Mouse (Mus musculus): ENCODE results near the gene Cnih1.

DNA sequence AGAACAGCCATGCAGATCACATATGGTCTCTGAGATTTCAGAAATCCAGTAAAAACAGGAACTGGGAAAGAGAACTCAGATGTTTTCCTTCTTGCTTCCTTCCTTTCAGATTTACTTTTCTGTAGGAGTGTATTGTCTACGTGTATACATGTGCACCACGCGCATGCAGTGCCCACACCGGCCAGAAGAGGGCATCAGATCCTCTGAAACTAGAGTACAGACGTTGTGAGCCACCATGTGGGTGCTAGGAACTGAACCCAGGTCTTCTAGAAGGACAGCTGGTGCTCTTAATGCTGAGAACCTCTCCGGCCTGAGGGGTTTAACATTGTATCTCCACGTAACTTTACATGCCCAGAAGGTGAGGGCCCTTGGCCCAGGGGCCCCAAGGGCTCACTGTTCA, 9.0 kb downstream of the Cnih1 start:
- peak; percentile 47 for TF ChIP-seq CTCF (IDR thresholded peaks at IDR 0.05)
- no peak for TF ChIP-seq POLR2A (IDR thresholded peaks at IDR 0.05; ENCODE audit: insufficient read depth, low read depth, low read length)
- TF ChIP-seq EP300 (IDR thresholded peaks at IDR 0.05; ENCODE audit: insufficient read depth, low read depth, low read length), result no peak
